Mouse (Mus musculus): ENCODE data around the gene Ccdc154. TPM values are rescaled to one million over a fixed set of nuclear protein-coding genes. Genes with fewer than 3 reads are reported as not detected.
A peak's percentile ranks its signal among the peaks of the same experiment; 100 is the strongest.
"Not testable (repeated sequence)": the region's sequence is repeated elsewhere in the genome, so short reads cannot be mapped to it uniquely, and the experiment has no call there.

Gene Ccdc154
- polyA plus RNA-seq (2015; fragmentation: Nextera tagmentation; extraction: Ambion mirVana): 0.07 and 0.10 TPM in 2 replicates

- DNase-seq (ENCODE audit: low spot score): no peak
These were observed at the start of gene Ccdc154 for GRCm38 (mm10) chr17:25162161-25162560. Ccdc154 (plus strand) TSS chr17:25162461.

GRCm38 (mm10) chr17:25114908-25115645 is 47.2 kb upstream of the Ccdc154 start:
- peak; percentile 48 for DNase-seq (ENCODE audit: low spot score)

GRCm38 (mm10) chr17:25115664-25116432 is 46.4 kb upstream of the Ccdc154 start, which contains the start of gene Telo2:
Telo2 (minus strand) TSS chr17:25115967.
- DNase-seq (ENCODE audit: low spot score): peak; percentile 86

- DNase-seq (ENCODE audit: low spot score): peak; percentile 15
These were observed 45.0 kb upstream of the Ccdc154 start for GRCm38 (mm10) chr17:25117263-25117662.

GRCm38 (mm10) chr17:25120406-25120805 is 41.9 kb upstream of the Ccdc154 start, which contains the start of gene Ptx4:
Ptx4 (plus strand) TSS chr17:25120760.
- no peak for DNase-seq (ENCODE audit: low spot score)

GRCm38 (mm10) chr17:25123979-25124378 is 38.3 kb upstream of the Ccdc154 start:
- DNase-seq (ENCODE audit: low spot score): peak; percentile 55

- not testable (repeated sequence) for DNase-seq (ENCODE audit: low spot score)
These were observed 36.7 kb upstream of the Ccdc154 start for GRCm38 (mm10) chr17:25125442-25126060.

- DNase-seq (ENCODE audit: low spot score): no peak
These were observed 35.2 kb upstream of the Ccdc154 start for GRCm38 (mm10) chr17:25127079-25127478.

GRCm38 (mm10) chr17:25127681-25128080 is 34.6 kb upstream of the Ccdc154 start:
- DNase-seq (ENCODE audit: low spot score): no peak

GRCm38 (mm10) chr17:25130060-25130459 is 32.2 kb upstream of the Ccdc154 start:
- DNase-seq (ENCODE audit: low spot score): peak; percentile 38

GRCm38 (mm10) chr17:25133275-25133698 is 29.0 kb upstream of the Ccdc154 start, which contains the start of gene Clcn7:
Clcn7 (plus strand) TSS chr17:25133391.
- DNase-seq (ENCODE audit: low spot score): peak; percentile 81

GRCm38 (mm10) chr17:25135622-25136021 is 26.6 kb upstream of the Ccdc154 start:
- DNase-seq (ENCODE audit: low spot score): no peak

GRCm38 (mm10) chr17:25138803-25139202 is 23.5 kb upstream of the Ccdc154 start:
- DNase-seq (ENCODE audit: low spot score): no peak

GRCm38 (mm10) chr17:25139960-25140359 is 22.3 kb upstream of the Ccdc154 start:
- no peak for DNase-seq (ENCODE audit: low spot score)

- DNase-seq (ENCODE audit: low spot score): no peak
These were observed 1.1 kb downstream of the Ccdc154 start for GRCm38 (mm10) chr17:25163387-25163786.

- DNase-seq (ENCODE audit: low spot score): no peak
These were observed 2.5 kb downstream of the Ccdc154 start for GRCm38 (mm10) chr17:25164770-25165169.

GRCm38 (mm10) chr17:25165970-25166671 is 3.9 kb downstream of the Ccdc154 start:
- DNase-seq (ENCODE audit: low spot score): no peak

GRCm38 (mm10) chr17:25169706-25170105 is 7.4 kb downstream of the Ccdc154 start:
- no peak for DNase-seq (ENCODE audit: low spot score)

- DNase-seq (ENCODE audit: low spot score): no peak
These were observed 10.3 kb downstream of the Ccdc154 start for GRCm38 (mm10) chr17:25172558-25172957.

GRCm38 (mm10) chr17:25175411-25175810 is 13.2 kb downstream of the Ccdc154 start, which contains the start of gene Gm38655:
Gm38655 (minus strand) TSS chr17:25175471.
- DNase-seq (ENCODE audit: low spot score): no peak

GRCm38 (mm10) chr17:25183232-25183631 is 21.0 kb downstream of the Ccdc154 start:
- DNase-seq (ENCODE audit: low spot score): peak; percentile 3

Data from thymus, postnatal 0 days (tissue).